Mouse (Mus musculus) naive thymus-derived CD4-positive, alpha-beta T cell, adult 5 months (primary cell): ENCODE data around the gene Th. TPM values are rescaled to one million over a fixed set of nuclear protein-coding genes. Genes with fewer than 3 reads are reported as not detected.

ENCODE experiments used
- polyA plus RNA-seq: library from polyadenylated mRNA; unstranded; fragments of 100-300 nt; shearing (Covaris generic); gene quantifications from one replicate; pipeline ENCODE4 v1.2.1, GENCODE M21; 2017

Th gene
- not detected for polyA plus RNA-seq

GRCm38 (mm10) chr7:142931028-142931427 lies at the start of gene Th:
Th (minus strand) TSS chr7:142931128.

GRCm38 (mm10) chr7:142968809-142969511 lies 38.0 kb upstream of the Th start, which contains the start of gene Ascl2:
Ascl2 (minus strand) TSS chr7:142969264.

Other genes with a start within 250 kb of the Th start
- not detected for gene Ins2, start 187.7 kb downstream of the Th start, polyA plus RNA-seq
- gene Ascl2, start 38.1 kb upstream of the Th start, polyA plus RNA-seq, result not detected
- 205 TPM for gene Tspan32, start 73.9 kb upstream of the Th start, polyA plus RNA-seq
- gene Cd81, start 121.6 kb upstream of the Th start, polyA plus RNA-seq, result 47.5 TPM
- gene Tssc4, start 138.1 kb upstream of the Th start, polyA plus RNA-seq, result 33.1 TPM
- not detected for gene Trpm5, start 163.5 kb upstream of the Th start, polyA plus RNA-seq
- not detected for gene Kcnq1, start 175.2 kb upstream of the Th start, polyA plus RNA-seq